Mouse (Mus musculus): Measurements from ENCODE around the gene Kctd12.

DNA sequence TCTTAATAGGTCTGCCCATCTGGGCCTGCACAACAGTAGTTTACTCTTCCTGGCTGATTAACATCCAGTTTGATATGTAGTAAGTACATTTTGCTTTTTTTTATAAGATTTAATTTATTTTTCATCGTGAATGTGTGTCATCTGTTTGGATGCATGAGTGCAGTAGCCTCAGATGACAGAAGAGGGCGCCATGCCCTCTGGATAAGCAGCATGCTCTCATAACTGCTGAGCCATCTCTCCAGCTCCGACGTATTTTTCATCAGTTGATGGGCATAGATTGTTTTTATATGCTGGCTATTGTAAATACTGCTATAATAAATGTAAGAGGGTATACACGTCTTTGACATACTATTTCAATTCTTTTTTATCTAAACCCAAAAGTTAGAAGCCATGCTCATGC lies 29.3 kb upstream of the Kctd12 start:
- TF ChIP-seq POLR2A (IDR thresholded peaks at IDR 0.05; ENCODE audit: insufficient read depth, low read depth, low read length) = no peak
- TF ChIP-seq CTCF (IDR thresholded peaks at IDR 0.05; ENCODE audit: insufficient read depth, low read depth, low read length) = no peak
